Mouse (Mus musculus): Measurements from ENCODE around the gene Gm9602. TPM values are rescaled to one million over a fixed set of nuclear protein-coding genes. Genes with fewer than 3 reads are reported as not detected.
A peak's percentile ranks its signal among the peaks of the same experiment; 100 is the strongest.
"Not testable (repeated sequence)": the region's sequence is repeated elsewhere in the genome, so short reads cannot be mapped to it uniquely, and the experiment has no call there.

Gene Gm9602
- not detected for total RNA-seq (2021)
- long read RNA-seq, experiment 1, result 0 reads
- long read RNA-seq, experiment 2, result 0 reads

- not testable (repeated sequence) for DNase-seq (ENCODE audit: low spot score in 2 of 2)
These were observed at the start of gene Gm9602 for GRCm38 (mm10) chr14:4776037-4776436. Gm9602 (plus strand) TSS chr14:4776337.

DNA sequence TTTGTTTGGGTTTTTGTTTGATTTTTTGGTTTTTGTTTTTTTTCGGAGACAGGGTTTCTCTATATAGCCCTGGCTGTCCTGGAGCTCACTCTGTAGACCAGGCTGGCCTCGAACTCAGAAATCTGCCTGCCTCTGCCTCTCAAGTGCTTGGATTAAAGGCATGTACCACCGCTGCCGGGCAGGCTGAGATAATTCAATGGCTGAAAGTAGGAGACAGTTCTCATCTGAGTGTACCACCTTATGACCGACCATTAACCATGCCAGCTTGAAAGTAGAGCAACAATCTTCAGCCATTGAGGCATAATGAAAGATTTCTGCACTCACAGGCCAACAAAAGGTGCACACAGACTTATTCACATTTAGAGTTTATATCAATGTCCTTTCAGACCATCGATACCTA, 30.3 kb downstream of the Gm9602 start:
- DNase-seq (ENCODE audit: low spot score in 2 of 2), result peak in 1 of 2 experiments; percentile 19

DNA sequence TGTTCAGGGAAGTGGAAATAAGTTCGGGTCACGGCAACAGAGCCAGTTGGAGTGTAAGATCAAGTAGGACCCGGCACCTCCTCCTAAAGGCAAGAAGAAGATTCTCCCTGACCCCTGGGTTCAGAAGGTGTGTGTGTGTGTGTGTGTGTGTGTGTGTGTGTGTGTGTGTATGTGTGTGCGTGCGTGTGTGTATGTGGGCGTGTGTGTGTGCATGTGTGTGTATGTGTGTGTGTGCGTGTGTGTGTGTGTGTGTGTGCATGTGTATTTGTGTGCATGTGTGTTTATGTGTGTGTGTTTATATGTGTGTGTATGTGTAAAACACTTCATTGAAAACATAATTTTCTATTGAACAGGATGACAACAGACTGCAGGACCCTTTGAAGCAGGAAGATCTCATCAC, 45.8 kb downstream of the Gm9602 start:
- not testable (repeated sequence) for DNase-seq (ENCODE audit: low spot score in 2 of 2)

Other genes starting within 250 kb of the Gm9602 start
- not detected for gene Gm3047, start 220.9 kb upstream of the Gm9602 start, total RNA-seq (2021)
- not detected for gene Gm8159, start 144.0 kb upstream of the Gm9602 start, total RNA-seq (2021)
- gene Gm3239, start 112.1 kb upstream of the Gm9602 start, total RNA-seq (2021), result not detected
- gene Gm7876, start 67.1 kb upstream of the Gm9602 start, total RNA-seq (2021), result not detected
- gene Gm3252, start 49.6 kb upstream of the Gm9602 start, total RNA-seq (2021), result not detected
- gene Gm3269, start 61.8 kb downstream of the Gm9602 start, total RNA-seq (2021), result not detected
- not detected for gene Gm3264, start 79.2 kb downstream of the Gm9602 start, total RNA-seq (2021)
- not detected for gene Gm3278, start 116.1 kb downstream of the Gm9602 start, total RNA-seq (2021)
- gene Gm8297, start 207.6 kb downstream of the Gm9602 start, total RNA-seq (2021), result not detected
- gene Gm3298, start 239.6 kb downstream of the Gm9602 start, total RNA-seq (2021), result not detected

Data from adrenal gland, adult 18-20 months (tissue).